Mouse (Mus musculus) lung, embryonic 15.5 days (tissue): ENCODE results near the gene Col26a1. TPM values are rescaled to one million over a fixed set of nuclear protein-coding genes. Genes with fewer than 3 reads are reported as not detected.

Experiments used
- ATAC-seq: fragments of 200-750 bp; cut with Nextera tagmentation; 2 replicates; pipeline ENCODE4 v1.8.0; 2017; ENCODE audit warnings: moderate number of reproducible peaks, borderline replicate concordance; ENCODE audit not compliant: low FRiP score, low TSS enrichment; ENCODE audit errors: extremely low read depth
- H3K27ac ChIP-seq: fragments of 300-500 bp; sonication (generic); 2 replicates; pipeline ENCODE4 v1.5.1; 2015; ENCODE audit warnings: moderate library complexity, mild to moderate bottlenecking, inconsistent platforms
- H3K27me3 ChIP-seq: fragments of 300-500 bp; sonication (generic); 2 replicates; pipeline ENCODE4 v1.6.1; 2015; ENCODE audit warnings: inconsistent platforms
- H3K36me3 ChIP-seq: fragments of 300-500 bp; sonication (generic); 2 replicates; pipeline ENCODE4 v1.6.1; 2015; ENCODE audit warnings: inconsistent platforms
- H3K4me1 ChIP-seq: fragments of 300-500 bp; sonication (generic); 2 replicates; pipeline ENCODE4 v1.6.1; 2015; ENCODE audit warnings: inconsistent platforms
- H3K4me2 ChIP-seq: fragments of 300-500 bp; sonication (generic); 2 replicates; pipeline ENCODE4 v1.6.1; 2015; ENCODE audit warnings: inconsistent platforms, mild to moderate bottlenecking, moderate library complexity
- H3K4me3 ChIP-seq: fragments of 300-500 bp; sonication (generic); 2 replicates; pipeline ENCODE4 v1.5.1; 2015; ENCODE audit warnings: mild to moderate bottlenecking, inconsistent platforms
- H3K9ac ChIP-seq: fragments of 300-500 bp; sonication (generic); 2 replicates; pipeline ENCODE4 v1.6.1; 2015; ENCODE audit warnings: inconsistent platforms
- H3K9me3 ChIP-seq: fragments of 300-500 bp; sonication (generic); 2 replicates; pipeline ENCODE4 v1.6.1; 2016; ENCODE audit warnings: inconsistent platforms
- WGBS: fragments of 180-500 bp; shearing (Covaris S2); methylation state at CpG from one replicate; pipeline ENCODE4 v1.1.7; 2015; 5-methylcytosine and 5-hydroxymethylcytosine counted together
- polyA plus RNA-seq: library from polyadenylated mRNA; unstranded; fragments of >200 nt; fragmentation: Nextera tagmentation; extraction: Ambion mirVana; gene quantifications from 2 replicates; pipeline ENCODE4 v1.2.1, GENCODE M21; 2015

Col26a1 gene
- polyA plus RNA-seq, 1 experiment from 2014 or later: 12.1 TPM

- Histone ChIP-seq H3K36me3 (peaks cover 12% of the 10 kb centered on the region; the same call in 1 of the 2 replicates), H3K9ac (peak overlapping the region; percentile 29), H3K27ac (no peak overlapping the region), H3K27me3 (no peaks in the 10 kb centered on the region), H3K4me2 (peak overlapping the region; percentile 74), H3K4me1 (0 out of 2 replicates have a peak, but pooled peaks cover 10% of the 10 kb centered on the region), H3K4me3 (peak overlapping the region; percentile 82), H3K9me3 (no peaks in the 10 kb centered on the region)
- 36% methylated on average over 9 of the region's 9 CpGs for WGBS
- 0 out of 2 replicates have a peak, but pooled peaks have one; percentile 7 for ATAC-seq
These were observed 24.6 kb upstream of the Col26a1 start for GRCm38 (mm10) chr5:136907587-136907986.

DNA sequence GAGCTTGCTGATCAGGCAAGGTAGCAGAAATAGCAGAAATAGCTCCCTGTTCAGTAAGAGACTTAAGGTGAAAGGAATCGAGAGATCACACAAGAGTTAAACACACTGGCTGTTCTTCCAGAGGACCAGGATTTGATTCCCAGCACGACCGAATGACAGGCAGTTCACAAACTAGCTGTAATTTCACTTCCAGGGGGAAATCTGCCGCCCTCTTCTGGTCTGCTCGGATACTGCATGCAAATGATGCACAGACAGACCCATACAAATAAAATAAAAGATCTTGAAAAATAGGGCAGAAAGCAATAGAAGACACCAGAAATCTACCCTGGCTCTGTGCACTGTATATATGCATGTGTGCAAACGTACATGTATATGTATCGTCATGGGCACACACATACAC, 22.6 kb upstream of the Col26a1 start:
- no peaks in the 10 kb centered on the region for H3K36me3 ChIP-seq
- no peak overlapping the region for H3K4me3 ChIP-seq
- H3K4me2 ChIP-seq: no peak overlapping the region
- H3K4me1 ChIP-seq: 0 out of 2 replicates have a peak, but pooled peaks cover 10% of the 10 kb centered on the region
- WGBS: 48% methylated on average over 7 of the region's 7 CpGs
- no peak overlapping the region for H3K9ac ChIP-seq
- H3K27me3 ChIP-seq: no peaks in the 10 kb centered on the region
- no peaks in the 10 kb centered on the region for H3K9me3 ChIP-seq
- no peak overlapping the region for H3K27ac ChIP-seq
- no peak for ATAC-seq

GRCm38 (mm10) chr5:136904621-136905020, 21.6 kb upstream of the Col26a1 start:
- Histone ChIP-seq H3K4me2 (no peak overlapping the region), H3K4me3 (no peak overlapping the region), H3K4me1 (0 out of 2 replicates have a peak, but pooled peaks cover 10% of the 10 kb centered on the region), H3K9ac (no peak overlapping the region), H3K27me3 (no peaks in the 10 kb centered on the region), H3K9me3 (no peaks in the 10 kb centered on the region), H3K36me3 (no peaks in the 10 kb centered on the region), H3K27ac (no peak overlapping the region)
- WGBS: 54% methylated on average over 3 of the region's 3 CpGs
- no peak for ATAC-seq

DNA sequence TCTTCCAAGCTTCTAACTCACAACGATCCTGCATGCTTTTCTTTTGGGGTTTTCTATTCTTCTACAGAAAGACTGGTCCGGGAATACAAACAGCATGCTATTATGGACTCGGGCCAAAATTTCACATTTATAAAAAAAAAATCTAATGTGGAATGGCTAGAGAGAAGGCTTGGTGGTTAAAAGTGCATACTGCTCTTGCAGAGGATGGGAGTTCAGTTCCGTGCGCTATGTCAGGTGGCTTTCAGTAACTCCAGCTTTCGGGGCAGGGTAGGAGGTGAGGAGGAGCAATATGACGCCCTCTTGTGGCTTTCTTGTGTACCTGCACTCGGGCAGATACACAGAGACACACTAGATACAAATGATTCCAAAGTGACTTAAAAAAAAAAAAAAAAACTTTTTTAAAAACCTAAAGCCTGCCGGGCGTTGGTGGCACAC, 12.5 kb upstream of the Col26a1 start:
- no peak overlapping the region for H3K9ac ChIP-seq
- 0 out of 2 replicates have a peak, but pooled peaks cover 4% of the 10 kb centered on the region for H3K4me1 ChIP-seq
- WGBS: 38% methylated on average over 10 of the region's 10 CpGs
- no peak for ATAC-seq
- H3K27ac ChIP-seq: no peak overlapping the region
- H3K36me3 ChIP-seq: no peaks in the 10 kb centered on the region
- no peaks in the 10 kb centered on the region for H3K27me3 ChIP-seq
- H3K4me3 ChIP-seq: no peak overlapping the region
- H3K4me2 ChIP-seq: 0 out of 2 replicates have a peak overlapping the region, but pooled peaks have one; percentile 23
- no peaks in the 10 kb centered on the region for H3K9me3 ChIP-seq

- H3K27me3 ChIP-seq: no peaks in the 10 kb centered on the region
- 48% methylated on average over 25 of the region's 25 CpGs for WGBS
- H3K36me3 ChIP-seq: no peaks in the 10 kb centered on the region
- no peaks in the 10 kb centered on the region for H3K9me3 ChIP-seq
- no peak for ATAC-seq
- no peak overlapping the region for H3K9ac ChIP-seq
- no peak overlapping the region for H3K27ac ChIP-seq
- H3K4me1 ChIP-seq: 0 out of 2 replicates have a peak, but pooled peaks cover 4% of the 10 kb centered on the region
- H3K4me3 ChIP-seq: no peak overlapping the region
- peak overlapping the region; percentile 23; the same call in 1 of the 2 replicates for H3K4me2 ChIP-seq
These were observed 12.0 kb upstream of the Col26a1 start for GRCm38 (mm10) chr5:136894840-136895528.

- Histone ChIP-seq H3K4me1 (peaks cover 9% of the 10 kb centered on the region; the same call in 1 of the 2 replicates), H3K36me3 (no peaks in the 10 kb centered on the region), H3K9me3 (no peaks in the 10 kb centered on the region), H3K9ac (no peak overlapping the region), H3K27me3 (peaks cover 9% of the 10 kb centered on the region), H3K4me2 (peak overlapping the region; percentile 21; the same call in 1 of the 2 replicates), H3K27ac (no peak overlapping the region), H3K4me3 (no peak overlapping the region)
- no peak for ATAC-seq
- 45% methylated on average over 19 of the region's 19 CpGs for WGBS
These were observed 5.7 kb upstream of the Col26a1 start for GRCm38 (mm10) chr5:136888539-136889355.

DNA sequence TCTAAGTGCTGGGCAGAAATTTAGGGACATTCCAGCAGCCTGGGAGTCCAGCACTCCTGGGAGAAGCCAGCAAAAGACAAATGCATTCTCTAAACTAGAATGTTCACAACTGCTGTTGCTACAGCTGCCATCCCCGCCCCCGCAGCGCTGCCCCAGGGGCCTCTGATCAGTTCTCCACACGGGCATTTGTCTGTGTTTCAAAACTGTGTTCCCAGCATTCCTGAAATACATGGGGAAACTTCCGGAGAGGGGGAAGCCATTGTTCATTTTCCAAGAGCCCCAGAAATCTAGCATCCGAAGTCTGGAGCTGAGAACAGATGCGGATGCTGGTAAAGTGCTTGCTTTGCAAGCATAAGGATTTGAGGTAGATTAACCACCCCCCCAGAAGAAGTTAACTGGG, 3.9 kb upstream of the Col26a1 start:
- ATAC-seq: no peak
- Histone ChIP-seq H3K27me3 (peaks cover 27% of the 10 kb centered on the region), H3K27ac (no peak overlapping the region), H3K4me1 (peaks cover 17% of the 10 kb centered on the region), H3K9me3 (no peaks in the 10 kb centered on the region), H3K4me3 (no peak overlapping the region), H3K36me3 (no peaks in the 10 kb centered on the region), H3K4me2 (no peak overlapping the region), H3K9ac (no peak overlapping the region; the same call in 1 of the 2 replicates)
- WGBS: 27% methylated on average over 7 of the region's 7 CpGs

DNA sequence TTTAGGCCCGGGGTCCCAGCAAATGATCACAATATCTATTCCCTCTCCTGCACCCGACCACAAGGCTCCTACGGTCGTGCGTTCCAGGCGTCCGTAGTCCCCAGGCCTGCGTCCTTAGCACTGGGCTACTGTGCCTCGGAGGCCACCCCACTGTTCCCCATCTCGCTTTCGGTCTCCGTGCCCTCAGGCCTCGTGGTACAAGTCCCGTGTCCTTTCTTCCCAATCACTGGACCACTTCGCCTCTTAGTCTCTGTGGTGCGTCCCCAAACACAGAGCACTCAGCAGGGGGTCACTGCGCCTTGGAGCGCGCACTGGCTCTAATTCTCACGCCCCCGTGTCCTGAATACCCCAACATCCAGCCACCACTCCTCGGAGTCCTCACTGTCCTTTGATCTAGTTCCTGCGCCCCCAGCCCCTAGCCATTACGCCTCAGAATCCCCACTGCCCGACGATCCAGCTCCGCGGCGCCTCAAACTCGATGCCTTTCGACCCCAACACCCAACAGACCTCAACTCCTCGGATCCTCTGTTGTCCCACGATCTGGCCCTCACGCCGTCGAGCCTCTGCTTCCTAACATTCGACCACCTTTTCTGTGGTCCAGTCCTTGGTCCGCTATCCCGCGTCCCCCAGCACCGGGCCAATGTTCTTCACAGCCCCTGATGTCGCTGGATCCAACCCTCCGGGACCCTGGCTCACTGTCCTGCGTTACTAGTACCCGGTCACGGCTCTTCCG, 788 bp downstream of the Col26a1 start:
- H3K4me3 ChIP-seq: peak overlapping the region; percentile 40
- no peak overlapping the region for H3K27ac ChIP-seq
- H3K27me3 ChIP-seq: peaks cover 32% of the 10 kb centered on the region
- WGBS: 2% methylated on average over 47 of the region's 47 CpGs
- H3K4me2 ChIP-seq: peak overlapping the region; percentile 73
- ATAC-seq: peak; percentile 60; the same call in 1 of the 2 replicates
- H3K4me1 ChIP-seq: peaks cover 16% of the 10 kb centered on the region; the same call in 1 of the 2 replicates
- peak overlapping the region; percentile 32 for H3K9ac ChIP-seq
- H3K36me3 ChIP-seq: no peaks in the 10 kb centered on the region
- H3K9me3 ChIP-seq: no peaks in the 10 kb centered on the region

- ATAC-seq: peak; percentile 75; the same call in 1 of the 2 replicates
- Histone ChIP-seq H3K4me1 (peaks cover 12% of the 10 kb centered on the region; the same call in 1 of the 2 replicates), H3K27ac (no peak overlapping the region), H3K9me3 (no peaks in the 10 kb centered on the region), H3K4me2 (peak overlapping the region; percentile 73), H3K9ac (peak overlapping the region; percentile 7; the same call in 1 of the 2 replicates), H3K27me3 (peaks cover 32% of the 10 kb centered on the region), H3K4me3 (peak overlapping the region; percentile 40), H3K36me3 (no peaks in the 10 kb centered on the region)
- 5% methylated on average over 39 of the region's 39 CpGs for WGBS
These were observed 1.5 kb downstream of the Col26a1 start for GRCm38 (mm10) chr5:136881380-136882009.

- Histone ChIP-seq H3K36me3 (no peaks in the 10 kb centered on the region), H3K4me3 (no peak overlapping the region), H3K27me3 (peaks cover 32% of the 10 kb centered on the region), H3K27ac (no peak overlapping the region), H3K9ac (no peak overlapping the region), H3K4me2 (no peak overlapping the region), H3K4me1 (peaks cover 12% of the 10 kb centered on the region; the same call in 1 of the 2 replicates), H3K9me3 (no peaks in the 10 kb centered on the region)
- no peak for ATAC-seq
- 77% methylated on average over 8 of the region's 8 CpGs for WGBS
These were observed 2.9 kb downstream of the Col26a1 start for GRCm38 (mm10) chr5:136880101-136880500.

- ATAC-seq: no peak
- H3K36me3 ChIP-seq: no peaks in the 10 kb centered on the region
- 42% methylated on average over 10 of the region's 10 CpGs for WGBS
- no peaks in the 10 kb centered on the region for H3K27me3 ChIP-seq
- no peaks in the 10 kb centered on the region for H3K4me1 ChIP-seq
- no peak overlapping the region for H3K9ac ChIP-seq
- H3K27ac ChIP-seq: no peak overlapping the region
- no peaks in the 10 kb centered on the region for H3K9me3 ChIP-seq
- H3K4me2 ChIP-seq: no peak overlapping the region
- no peak overlapping the region for H3K4me3 ChIP-seq
These were observed 8.7 kb downstream of the Col26a1 start for GRCm38 (mm10) chr5:136874271-136874670.
